Mouse (Mus musculus): Measurements from ENCODE around the gene Zbtb3.

DNA sequence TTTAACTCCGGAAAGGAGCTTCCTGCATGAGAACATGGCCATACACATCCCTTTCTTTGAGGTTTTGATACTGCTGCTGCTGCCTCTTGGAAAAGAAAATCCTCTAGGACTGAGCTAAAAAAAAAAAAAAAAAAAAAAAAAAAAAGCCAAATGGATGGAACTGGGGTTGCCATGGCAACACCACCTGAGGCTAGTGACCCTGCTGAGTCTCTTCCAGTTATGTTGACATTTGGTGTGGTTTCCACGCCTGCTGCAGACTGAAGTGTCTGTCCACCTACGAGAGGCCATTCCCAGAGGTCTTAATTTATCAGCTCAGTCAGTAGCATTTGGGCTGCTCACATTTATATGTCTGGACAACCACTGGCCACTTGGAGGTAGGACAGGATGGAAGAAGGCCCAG, 13.8 kb upstream of the Zbtb3 start:
- TF ChIP-seq CTCF (IDR thresholded peaks at IDR 0.05) (no peak), EP300 (IDR thresholded peaks at IDR 0.05) (no peak)

Measured in lung, postnatal 0 days (tissue).